Mouse (Mus musculus) lung, adult 2 months (tissue): ENCODE results near the gene Ccrl2.

ENCODE experiments used
- CTCF ChIP-seq: fragments of 200-500 bp; IDR thresholded peaks from 2 replicates; pipeline ENCODE4 v1.5.1; 2011; ENCODE audit warnings: mild to moderate bottlenecking, low read length, control low read depth; ENCODE audit not compliant: insufficient read depth
- POLR2A ChIP-seq: fragments of 200-500 bp; IDR thresholded peaks from 2 replicates; pipeline ENCODE4 v1.6.1; 2011; ENCODE audit warnings: low read depth, mild to moderate bottlenecking, control low read depth, low read length, borderline replicate concordance; ENCODE audit errors: extremely low read depth

DNA sequence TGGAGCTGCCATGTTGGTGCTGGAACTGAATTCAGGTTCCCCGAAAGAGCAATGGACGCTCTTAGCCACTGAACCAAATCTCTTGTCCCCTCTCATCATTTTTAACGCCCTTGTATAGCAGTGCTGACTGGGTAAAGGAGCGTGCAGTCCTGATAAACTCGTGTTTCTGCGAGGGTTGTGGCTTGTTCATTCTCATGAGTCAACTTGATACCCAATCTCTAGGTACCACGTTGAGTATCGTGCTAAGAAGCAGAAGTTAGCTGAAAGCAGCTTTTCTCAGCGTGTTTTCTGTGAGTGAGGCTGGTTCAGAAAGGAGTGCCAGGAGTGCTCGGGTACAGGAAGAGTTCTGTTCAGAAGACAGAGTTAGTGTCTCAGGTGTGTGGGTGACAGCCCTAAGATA, 30.5 kb downstream of the Ccrl2 start:
- no peak for TF ChIP-seq POLR2A
- no peak for TF ChIP-seq CTCF
